Mouse (Mus musculus) Patski (cell line): ENCODE results near the gene Ctnnb1. TPM values are rescaled to one million over a fixed set of nuclear protein-coding genes. Genes with fewer than 3 reads are reported as not detected.
"Not testable (repeated sequence)": the region's sequence is repeated elsewhere in the genome, so short reads cannot be mapped to it uniquely, and the experiment has no call there.

Source experiments
- ATAC-seq: fragments of 100-300 bp; one replicate; pipeline ENCODE4 v1.8.0; 2021
- CTCF ChIA-PET: fragments of 350-600 bp; sonication (Branson Sonifier 250); formaldehyde crosslinking; loops from one replicate; lab custom pipeline; 2022; ENCODE audit warnings: inconsistent platforms; lab: Charles Lee
- POLR2A ChIA-PET: fragments of 350-600 bp; sonication (Branson Sonifier 250); formaldehyde crosslinking; loops from one replicate; lab custom pipeline; 2022; ENCODE audit warnings: antibody characterized with exemption, inconsistent platforms; lab: Charles Lee
- DNase-seq: peaks from one replicate; pipeline ENCODE4 v3.0.0-alpha.2; 2011; ENCODE audit warnings: low read depth, low spot score
- H3K27me3 ChIP-seq: fragments of 371-371 bp; one replicate; pipeline ENCODE4 v1.5.1; 2021
- CTCF ChIP-seq: fragments of 100-300 bp; IDR thresholded peaks from one replicate; pipeline ENCODE4 v1.5.1; 2021
- in situ Hi-C: fragments of 300-500 bp; cut with MboI; formaldehyde crosslinking; loops from 3 replicates; pipeline ENCODE4 v1.11.1; 2018; ENCODE audit warnings: low pct_unique_long_range_greater_than_20kb, mixed read lengths
- polyA plus RNA-seq: library from polyadenylated mRNA; unstranded; gene quantifications from one replicate; pipeline ENCODE4 v1.2.3, GENCODE M21; 2021

Ctnnb1 gene
- polyA plus RNA-seq, 1 experiment from 2014 or later, result 651 TPM

- TF ChIP-seq CTCF, result no peak
- H3K27me3 ChIP-seq, result no peaks in the 10 kb centered on the region
- DNase-seq (no peak), ATAC-seq (no peak)
- CTCF ChIA-PET, result no interaction called here
- POLR2A ChIA-PET, result no interaction called here
- in situ Hi-C loops, result no loop called here
Observed at GRCm38 (mm10) chr9:120900338-120901274, 28.4 kb upstream of the Ctnnb1 start.

GRCm38 (mm10) chr9:120902562-120902961 lies 26.5 kb upstream of the Ctnnb1 start:
- POLR2A ChIA-PET, result no interaction called here
- in situ Hi-C loops, result no loop called here
- CTCF ChIA-PET, result no interaction called here
- H3K27me3 ChIP-seq, result no peaks in the 10 kb centered on the region
- ATAC-seq, result no peak
- TF ChIP-seq CTCF, result no peak
- no peak for DNase-seq

GRCm38 (mm10) chr9:120908461-120908860 lies 20.6 kb upstream of the Ctnnb1 start:
- TF ChIP-seq CTCF, result no peak
- ChIA-PET CTCF (no interaction called here), POLR2A (no interaction called here)
- no peaks in the 10 kb centered on the region for H3K27me3 ChIP-seq
- DNase-seq (no peak), ATAC-seq (no peak)
- in situ Hi-C loops, result no loop called here

DNA sequence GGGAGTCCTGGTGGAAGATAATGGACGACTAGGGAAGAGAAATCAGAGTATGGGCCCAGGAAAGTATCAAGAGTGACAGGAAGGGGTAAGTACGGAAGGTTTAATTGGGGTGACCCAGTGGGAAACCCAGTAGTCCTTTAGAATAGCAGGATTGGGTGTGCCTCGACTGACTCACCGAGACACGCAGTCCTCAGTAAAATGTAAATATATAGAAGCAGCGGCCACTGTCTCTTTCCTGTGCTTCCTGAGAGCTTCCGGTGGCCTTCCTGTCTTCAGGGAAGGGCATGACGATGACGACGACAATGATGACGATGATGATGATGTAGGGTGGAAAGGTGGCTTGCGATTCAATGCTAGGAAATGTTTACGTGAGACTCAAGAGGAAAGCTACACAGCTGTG lies 15.9 kb upstream of the Ctnnb1 start:
- CTCF ChIA-PET, result interaction anchor here (1.4 kb wide), 1 partner anchor 15 kb away, joined by 4 read pairs; the partner anchor contains the start of gene Ctnnb1
- in situ Hi-C loops, result no loop called here
- no peak for TF ChIP-seq CTCF
- DNase-seq (no peak), ATAC-seq (no peak)
- POLR2A ChIA-PET, result no interaction called here
- no peaks in the 10 kb centered on the region for H3K27me3 ChIP-seq

DNA sequence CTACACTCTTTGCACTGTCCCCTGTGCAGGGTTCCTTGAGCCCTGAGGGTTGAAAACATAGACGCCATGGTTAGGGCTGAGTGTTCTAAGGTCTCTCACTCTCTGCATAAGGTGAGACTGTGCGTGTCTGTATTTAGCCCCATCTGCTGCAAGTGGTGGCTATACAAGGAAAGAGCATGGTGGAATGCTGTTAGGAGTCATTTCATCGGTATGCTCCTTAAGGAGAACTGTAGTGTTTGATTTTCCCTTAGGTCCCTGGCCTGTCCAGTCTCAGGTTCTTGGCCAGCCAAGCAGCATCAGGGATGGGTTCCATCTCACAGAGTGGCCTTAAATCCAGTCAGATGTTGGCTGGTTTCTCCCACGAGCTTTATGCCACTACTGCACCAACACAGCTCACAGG lies 14.6 kb upstream of the Ctnnb1 start:
- H3K27me3 ChIP-seq, result no peaks in the 10 kb centered on the region
- TF ChIP-seq CTCF, result no peak
- POLR2A ChIA-PET, result no interaction called here
- in situ Hi-C loops, result no loop called here
- DNase-seq, result no peak
- CTCF ChIA-PET, result no interaction called here
- no peak for ATAC-seq

GRCm38 (mm10) chr9:120914877-120915459 lies 14.0 kb upstream of the Ctnnb1 start:
- ChIA-PET CTCF (no interaction called here), POLR2A (no interaction called here)
- in situ Hi-C loops, result no loop called here
- H3K27me3 ChIP-seq, result no peaks in the 10 kb centered on the region
- DNase-seq (no peak), ATAC-seq (no peak)
- TF ChIP-seq CTCF, result peak; percentile 42

GRCm38 (mm10) chr9:120917619-120918018 lies 11.4 kb upstream of the Ctnnb1 start:
- not testable (repeated sequence) for ATAC-seq, H3K27me3 ChIP-seq

GRCm38 (mm10) chr9:120918211-120918610 lies 10.8 kb upstream of the Ctnnb1 start:
- no peak for ATAC-seq
- H3K27me3 ChIP-seq, result no peaks in the 10 kb centered on the region
- ChIA-PET POLR2A (no interaction called here), CTCF (no interaction called here)
- DNase-seq, result no peak
- no peak for TF ChIP-seq CTCF
- in situ Hi-C loops, result no loop called here

More at GRCm38 (mm10) chr9:120917619-120918018, 11.4 kb upstream of the Ctnnb1 start:
- DNase-seq, in situ Hi-C loops, CTCF ChIA-PET, POLR2A ChIA-PET: not testable (repeated sequence)
- peak; percentile 29 for TF ChIP-seq CTCF

- H3K27me3 ChIP-seq, result no peaks in the 10 kb centered on the region
- ChIA-PET POLR2A (no interaction called here), CTCF (no interaction called here)
- no peak for TF ChIP-seq CTCF
- in situ Hi-C loops, result no loop called here
- ATAC-seq (no peak), DNase-seq (no peak)
Observed at GRCm38 (mm10) chr9:120918642-120919041, 10.4 kb upstream of the Ctnnb1 start.

DNA sequence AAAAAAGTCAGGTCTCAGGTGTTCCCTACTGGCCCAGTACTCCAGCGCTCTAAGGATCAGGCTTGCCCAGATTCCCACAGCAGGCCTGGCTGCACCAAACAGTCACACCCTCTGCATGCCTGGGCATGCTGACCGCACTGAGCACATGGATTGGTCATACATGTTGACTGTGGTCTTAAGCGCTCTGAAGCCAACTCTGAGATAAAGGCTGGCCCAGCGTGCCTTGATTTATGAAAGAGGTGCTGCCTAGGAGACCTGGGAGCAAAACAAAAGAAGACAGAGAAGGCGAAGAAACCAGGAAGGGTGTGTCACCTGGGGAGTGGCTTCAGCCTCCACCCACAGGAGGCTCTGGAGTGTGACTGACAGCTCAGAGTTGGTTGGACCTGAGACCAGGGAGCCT lies 9.9 kb upstream of the Ctnnb1 start:
- no peak for DNase-seq
- no peaks in the 10 kb centered on the region for H3K27me3 ChIP-seq
- in situ Hi-C loops, result no loop called here
- CTCF ChIA-PET, result no interaction called here
- ATAC-seq, result no peak
- no peak for TF ChIP-seq CTCF
- POLR2A ChIA-PET, result no interaction called here

GRCm38 (mm10) chr9:120926126-120926525 lies 2.9 kb upstream of the Ctnnb1 start:
- POLR2A ChIA-PET, result no interaction called here
- ATAC-seq (no peak), DNase-seq (no peak)
- no peaks in the 10 kb centered on the region for H3K27me3 ChIP-seq
- CTCF ChIA-PET, result no interaction called here
- in situ Hi-C loops, result no loop called here
- TF ChIP-seq CTCF, result no peak
